In genomic region chr15:12762258-12762913, GRCm38 (mm10) we compare ENCODE assay signal across 25 mouse cellular contexts. TPM values are rescaled to one million over a fixed set of nuclear protein-coding genes. Genes with fewer than 3 reads are reported as not detected.
DNase-seq lines count a peak whose midpoint lies in the region; ATAC-seq and TF ChIP-seq lines count a peak whose summit lies in the region.
"Had no signal": no experiment of that assay in that cellular context is flagged by ENCODE, and none has a peak within 500 bp of the region (broad histone marks: within the 10 kb centered on the region; RNA-seq: fewer than 3 reads in every experiment).

No protein-coding gene starts in this region.

- no peaks in the 10 kb centered on the region for H3K9me3 ChIP-seq in kidney, embryonic 15.5 days (replicated peaks)
- no peaks in the 10 kb centered on the region for H3K9me3 ChIP-seq in embryonic facial prominence, embryonic 11.5 days (replicated peaks; ENCODE audit: control insufficient read depth, low read length)
- no peaks in the 10 kb centered on the region for H3K9me3 ChIP-seq in hindbrain, embryonic 10.5 days
- H3K9me3 ChIP-seq in hindbrain, embryonic 14.5 days (ENCODE audit: control insufficient read depth, low read length) = no peaks in the 10 kb centered on the region
- H3K9me3 ChIP-seq: forebrain, embryonic 13.5 days; heart, embryonic 13.5 days had no signal

- WGBS in kidney, embryonic 15.5 days = 49% methylated on average over 11 of the region's 11 CpGs
- 65% methylated on average over 11 of the region's 11 CpGs for WGBS in embryonic facial prominence, embryonic 11.5 days
- WGBS in hindbrain, embryonic 10.5 days = 67% methylated on average over 11 of the region's 11 CpGs
- 84% methylated on average over 11 of the region's 11 CpGs for WGBS in lung, adult 2 months
- 69% methylated on average over 11 of the region's 11 CpGs for WGBS in hindbrain, embryonic 14.5 days

- no peak for TF ChIP-seq CTCF in brain, embryonic 14.5 days (IDR thresholded peaks at IDR 0.05; ENCODE audit: borderline replicate concordance, extremely low read depth, insufficient read depth, insufficient read length)
- TF ChIP-seq CTCF in lung, adult 2 months (IDR thresholded peaks at IDR 0.05; ENCODE audit: insufficient read depth, low read length) = no peak

- H3K9ac ChIP-seq in kidney, embryonic 15.5 days = no peak overlapping the region
- H3K9ac ChIP-seq in embryonic facial prominence, embryonic 11.5 days (replicated peaks; ENCODE audit: low read length) = no peak overlapping the region
- H3K9ac ChIP-seq in hindbrain, embryonic 14.5 days = no peak overlapping the region
- H3K9ac ChIP-seq: forebrain, embryonic 13.5 days; heart, embryonic 13.5 days had no signal

- H3K4me2 ChIP-seq in kidney, embryonic 15.5 days = no peak overlapping the region
- H3K4me2 ChIP-seq in embryonic facial prominence, embryonic 11.5 days (ENCODE audit: low read depth, low read length) = no peak overlapping the region
- H3K4me2 ChIP-seq in hindbrain, embryonic 14.5 days (replicated peaks) = no peak overlapping the region
- H3K4me2 ChIP-seq: forebrain, embryonic 13.5 days; heart, embryonic 13.5 days had no signal

- DNase-seq in kidney, postnatal 36 days = no peak
- DNase-seq in brain, embryonic 14.5 days (ENCODE audit: low read depth) = peak; percentile 26
- DNase-seq in embryonic facial prominence, embryonic 11.5 days (ENCODE audit: low spot score) = peak; percentile 51
- peak; percentile 77 for DNase-seq in mesoderm, embryonic 11.5 days (ENCODE audit: low read depth, low spot score)
- DNase-seq in hindbrain, embryonic 10.5 days (ENCODE audit: low spot score) = no peak
- DNase-seq in lung, adult 2 months = no peak
- DNase-seq in hindbrain, embryonic 14.5 days (ENCODE audit: low spot score) = no peak
- DNase-seq: adrenal gland, adult 8-10 months; cerebellum, postnatal 10 days; gastrocnemius, postnatal 10 days; heart, adult 11 months; heart, postnatal 36 days; liver; lung, postnatal 10 days; midbrain, embryonic 14.5 days; right cerebral cortex, adult 18-20 months; thymus, postnatal 36 days had no signal

- H3K27me3 ChIP-seq in kidney, embryonic 15.5 days = no peaks in the 10 kb centered on the region
- no peaks in the 10 kb centered on the region for H3K27me3 ChIP-seq in embryonic facial prominence, embryonic 11.5 days (ENCODE audit: control insufficient read depth, insufficient read depth, low read length)
- H3K27me3 ChIP-seq in hindbrain, embryonic 10.5 days (ENCODE audit: insufficient read depth, poor library complexity, severe bottlenecking) = no peaks in the 10 kb centered on the region
- no peaks in the 10 kb centered on the region for H3K27me3 ChIP-seq in hindbrain, embryonic 14.5 days (ENCODE audit: control insufficient read depth, insufficient read depth, low read length)
- H3K27me3 ChIP-seq: forebrain, embryonic 13.5 days had no signal

- no peak overlapping the region for H3K4me3 ChIP-seq in kidney, embryonic 15.5 days (replicated peaks)
- no peak overlapping the region for H3K4me3 ChIP-seq in embryonic facial prominence, embryonic 11.5 days (ENCODE audit: low read depth, low read length)
- H3K4me3 ChIP-seq in hindbrain, embryonic 10.5 days = no peak overlapping the region
- H3K4me3 ChIP-seq in lung, adult 2 months (replicated peaks; ENCODE audit: extremely low read depth, low read depth, low read length) = no peak overlapping the region
- H3K4me3 ChIP-seq in hindbrain, embryonic 14.5 days (replicated peaks; ENCODE audit: low read length) = no peak overlapping the region
- H3K4me3 ChIP-seq: erythroblast, embryonic 14.5 days; forebrain, embryonic 13.5 days; heart, embryonic 13.5 days; myocyte had no signal

- no peak for TF ChIP-seq POLR2A in brain, embryonic 14.5 days (IDR thresholded peaks at IDR 0.05; ENCODE audit: borderline replicate concordance, extremely low read depth, insufficient read depth, insufficient read length, poor library complexity, severe bottlenecking)
- TF ChIP-seq POLR2A in lung, adult 2 months (IDR thresholded peaks at IDR 0.05; ENCODE audit: borderline replicate concordance, extremely low read depth, low read depth, low read length) = no peak

- peak; percentile 76 for ATAC-seq in kidney, embryonic 15.5 days (replicated peaks; ENCODE audit: low FRiP score)
- ATAC-seq in embryonic facial prominence, embryonic 11.5 days (replicated peaks; ENCODE audit: insufficient number of reproducible peaks, low FRiP score, low TSS enrichment, low read depth) = 0 out of 2 replicates have a peak, but pooled peaks have one; percentile 57
- no peak for ATAC-seq in hindbrain, embryonic 14.5 days (ENCODE audit: low FRiP score)
- ATAC-seq: CD4-positive, CD25-positive, alpha-beta regulatory T cell, adult 4 months; forebrain, embryonic 13.5 days; hindbrain, postnatal 0 days; Patski had no signal

- H3K27ac ChIP-seq in kidney, embryonic 15.5 days = no peak overlapping the region
- H3K27ac ChIP-seq in embryonic facial prominence, embryonic 11.5 days (replicated peaks; ENCODE audit: low read depth, low read length) = no peak overlapping the region
- no peak overlapping the region for H3K27ac ChIP-seq in hindbrain, embryonic 10.5 days
- H3K27ac ChIP-seq in hindbrain, embryonic 14.5 days = no peak overlapping the region
- H3K27ac ChIP-seq: forebrain, embryonic 13.5 days; heart, embryonic 13.5 days; hindbrain, postnatal 0 days had no signal

- no peaks in the 10 kb centered on the region for H3K36me3 ChIP-seq in kidney, embryonic 15.5 days
- no peaks in the 10 kb centered on the region for H3K36me3 ChIP-seq in embryonic facial prominence, embryonic 11.5 days (replicated peaks; ENCODE audit: control insufficient read depth, insufficient read depth, low read depth, low read length)
- H3K36me3 ChIP-seq in hindbrain, embryonic 10.5 days = no peaks in the 10 kb centered on the region
- H3K36me3 ChIP-seq in hindbrain, embryonic 14.5 days (replicated peaks; ENCODE audit: control insufficient read depth, insufficient read depth) = no peaks in the 10 kb centered on the region
- H3K36me3 ChIP-seq: heart, embryonic 13.5 days had no signal

- H3K4me1 ChIP-seq in kidney, embryonic 15.5 days = peaks cover 17% of the 10 kb centered on the region
- H3K4me1 ChIP-seq in embryonic facial prominence, embryonic 11.5 days (ENCODE audit: control insufficient read depth, insufficient read depth, low read length) = no peaks in the 10 kb centered on the region
- H3K4me1 ChIP-seq in hindbrain, embryonic 10.5 days (replicated peaks) = peaks cover 23% of the 10 kb centered on the region
- H3K4me1 ChIP-seq in lung, adult 2 months (ENCODE audit: control insufficient read depth, insufficient read depth, low read length) = no peaks in the 10 kb centered on the region
- H3K4me1 ChIP-seq in hindbrain, embryonic 14.5 days (replicated peaks; ENCODE audit: control insufficient read depth, insufficient read depth, low read length) = no peaks in the 10 kb centered on the region

RNA-seq across cellular contexts. Expression of gene Pdzd2, which starts 22.7 kb away (rescaled TPM):
- polyA plus RNA-seq in kidney, embryonic 15.5 days (2015; fragmentation: Nextera tagmentation; extraction: Ambion mirVana) = 35.2 and 41.3 TPM in 2 replicates
- polyA plus RNA-seq in brain, embryonic 14.5 days (2012; rRNA removed) = 3.6 and 7.7 TPM in 2 replicates
- 3.4 and 3.9 TPM in 2 replicates for polyA plus RNA-seq in embryonic facial prominence, embryonic 11.5 days (2014; fragmentation: Nextera tagmentation; extraction: Ambion mirVana)
- polyA plus RNA-seq in hindbrain, embryonic 10.5 days (2016; fragmentation: Nextera tagmentation; extraction: Ambion mirVana) = 4.0 and 4.9 TPM in 2 replicates
- 101 and 125 TPM in 2 replicates for polyA plus RNA-seq in lung, adult 2 months (2012; rRNA removed)
- 12.1 and 15.5 TPM in 2 replicates for polyA plus RNA-seq in hindbrain, embryonic 14.5 days (2014; fragmentation: Nextera tagmentation; extraction: Ambion mirVana)

Comparison
In these comparisons a context has a peak if more than half of its experiments do, and no peak if none do; other contexts are left out.
1. DNase-seq: peak in brain, embryonic 14.5 days (single experiment), embryonic facial prominence, embryonic 11.5 days (single experiment) and mesoderm, embryonic 11.5 days (single experiment); none in kidney, postnatal 36 days (0 of 2), hindbrain, embryonic 10.5 days (single experiment), lung, adult 2 months (single experiment) and hindbrain, embryonic 14.5 days (single experiment).